Mouse (Mus musculus): ENCODE results near the gene Galntl6. TPM values are rescaled to one million over a fixed set of nuclear protein-coding genes. Genes with fewer than 3 reads are reported as not detected.

Galntl6 gene
- polyA plus RNA-seq, 1 experiment = 0.37 TPM

DNA sequence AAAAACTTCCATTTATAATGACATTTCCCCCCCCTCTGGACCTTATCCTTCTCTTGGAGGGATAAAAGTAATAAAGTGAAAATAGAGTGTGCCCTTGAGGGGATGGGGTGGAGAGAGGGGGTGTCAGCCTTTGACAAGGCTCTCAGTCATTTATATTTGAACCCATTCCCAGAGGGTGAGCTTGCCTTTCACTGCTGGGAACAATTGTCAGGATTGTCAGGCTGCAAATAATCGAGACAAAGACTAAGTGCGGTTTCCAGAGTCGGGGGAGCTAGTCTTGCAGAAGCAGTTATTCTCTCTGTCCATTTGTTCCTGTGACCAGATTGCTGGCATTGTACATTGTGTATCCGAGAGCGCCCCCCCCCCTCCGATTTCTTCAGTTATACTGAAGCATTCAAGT, 988.9 kb downstream of the Galntl6 start:
- TF ChIP-seq CTCF (IDR thresholded peaks at IDR 0.05; ENCODE audit: control insufficient read depth, insufficient read depth, low read length) = no peak
- TF ChIP-seq POLR2A (IDR thresholded peaks at IDR 0.05; ENCODE audit: borderline replicate concordance, control insufficient read depth, low read depth, low read length) = no peak
- Histone ChIP-seq H3K4me3 (replicated peaks; ENCODE audit: control insufficient read depth, low read depth, low read length) (no peak overlapping the region), H3K4me1 (ENCODE audit: control insufficient read depth, insufficient read depth, low read length) (no peaks in the 10 kb centered on the region), H3K27ac (ENCODE audit: control insufficient read depth, insufficient read depth, low read depth, low read length, poor library complexity) (no peak overlapping the region)
- 73% methylated on average over 6 of the region's 6 CpGs for WGBS

DNA sequence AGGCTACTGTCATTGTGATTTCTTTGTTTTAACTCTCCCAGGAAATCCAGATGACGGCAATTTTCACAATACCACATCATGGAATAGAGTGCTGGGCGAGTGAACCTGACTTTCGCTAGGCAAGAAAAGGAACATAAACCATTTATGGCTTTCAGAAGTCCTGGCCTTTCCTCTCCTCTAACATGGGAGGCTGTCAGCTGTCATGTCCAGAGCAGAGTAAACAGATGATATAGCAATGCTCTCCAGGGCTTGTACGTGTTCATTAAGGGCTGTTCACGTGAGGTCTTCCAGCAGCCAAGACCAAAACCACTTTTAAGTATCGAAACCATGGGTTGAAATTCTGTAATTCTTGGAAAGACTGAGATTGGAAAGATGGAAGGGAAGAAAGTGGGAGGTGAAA, 989.3 kb downstream of the Galntl6 start:
- WGBS = 77% methylated on average over 6 of the region's 6 CpGs
- Histone ChIP-seq H3K27ac (ENCODE audit: control insufficient read depth, insufficient read depth, low read depth, low read length, poor library complexity) (no peak overlapping the region), H3K4me1 (ENCODE audit: control insufficient read depth, insufficient read depth, low read length) (no peaks in the 10 kb centered on the region), H3K4me3 (replicated peaks; ENCODE audit: control insufficient read depth, low read depth, low read length) (no peak overlapping the region)
- no peak for TF ChIP-seq CTCF (IDR thresholded peaks at IDR 0.05; ENCODE audit: control insufficient read depth, insufficient read depth, low read length)

DNA sequence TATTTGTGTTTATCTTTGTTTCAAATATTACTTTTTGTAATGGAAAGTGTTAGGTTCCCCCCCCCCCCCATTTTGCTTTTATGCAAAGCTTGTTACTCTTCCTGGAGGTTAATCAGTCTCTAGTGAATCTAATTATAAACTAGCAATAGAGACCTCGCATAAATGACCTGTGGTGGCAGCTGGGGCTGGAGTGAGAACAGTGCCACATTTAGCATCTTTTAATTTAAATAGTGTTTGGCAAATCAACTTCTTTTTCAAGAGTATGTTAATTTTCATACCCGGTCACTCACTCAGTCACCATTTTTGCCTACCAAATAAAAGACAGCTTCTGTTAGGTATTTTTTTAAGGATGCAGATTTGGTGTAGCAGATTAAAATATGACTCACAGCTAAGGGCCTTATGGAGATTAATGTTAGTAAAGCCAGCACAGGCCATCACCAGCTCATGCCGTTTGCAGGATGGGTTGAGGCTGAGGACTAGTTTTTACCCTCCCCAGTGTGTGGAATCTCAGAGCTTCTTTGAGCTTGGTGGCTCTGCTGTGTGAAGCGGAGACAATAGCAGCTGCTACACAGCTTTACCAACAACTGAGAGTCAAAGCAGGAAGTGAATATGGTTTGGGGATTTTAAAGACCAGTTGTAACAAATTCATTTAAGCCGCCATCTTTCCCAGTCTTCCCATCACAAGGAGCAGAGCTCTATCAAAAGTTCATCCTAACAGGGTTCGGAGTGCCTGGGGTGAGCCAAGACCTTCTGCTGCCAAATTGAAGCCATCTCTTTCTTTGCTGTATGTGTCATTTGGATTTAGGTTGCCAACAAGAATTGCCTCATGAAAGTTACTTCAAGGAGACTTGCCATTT, 990.0 kb downstream of the Galntl6 start:
- Histone ChIP-seq H3K27ac (ENCODE audit: control insufficient read depth, insufficient read depth, low read depth, low read length, poor library complexity) (no peak overlapping the region), H3K4me3 (replicated peaks; ENCODE audit: control insufficient read depth, low read depth, low read length) (no peak overlapping the region), H3K4me1 (ENCODE audit: control insufficient read depth, insufficient read depth, low read length) (no peaks in the 10 kb centered on the region)
- WGBS = 82% methylated on average over 6 of the region's 6 CpGs
- TF ChIP-seq CTCF (IDR thresholded peaks at IDR 0.05; ENCODE audit: control insufficient read depth, insufficient read depth, low read length) (no peak), POLR2A (IDR thresholded peaks at IDR 0.05; ENCODE audit: borderline replicate concordance, control insufficient read depth, low read depth, low read length) (no peak)

DNA sequence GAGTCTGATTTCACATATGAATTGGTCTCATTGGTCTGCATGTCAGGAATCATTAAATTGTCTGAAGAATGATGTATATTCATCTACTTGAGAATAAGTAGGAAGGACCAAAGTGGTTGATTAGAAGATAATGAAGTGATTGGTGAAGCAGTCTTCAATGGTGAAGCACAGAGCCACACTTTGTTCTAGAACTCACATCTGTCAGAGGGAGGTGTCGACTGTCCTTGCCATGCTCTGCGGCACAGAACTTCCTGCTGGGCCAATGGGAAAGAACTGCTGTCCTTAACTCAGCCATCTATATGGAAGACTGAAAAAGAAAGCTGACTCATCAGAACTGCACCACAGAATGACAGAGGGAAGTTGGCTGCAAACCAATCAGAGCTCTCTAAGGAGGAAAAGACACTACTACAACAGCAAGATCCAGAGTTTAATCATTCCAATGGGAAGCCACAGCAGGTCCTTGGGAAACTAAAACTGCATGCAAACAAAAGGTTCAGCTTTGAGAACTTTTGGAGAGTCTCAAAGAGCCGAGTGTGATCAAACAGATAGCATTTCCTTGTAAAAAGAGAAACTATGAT, 992.0 kb downstream of the Galntl6 start:
- Histone ChIP-seq H3K4me1 (ENCODE audit: control insufficient read depth, insufficient read depth, low read length) (no peaks in the 10 kb centered on the region), H3K27ac (ENCODE audit: control insufficient read depth, insufficient read depth, low read depth, low read length, poor library complexity) (no peak overlapping the region), H3K4me3 (replicated peaks; ENCODE audit: control insufficient read depth, low read depth, low read length) (no peak overlapping the region)
- 59% methylated on average over 3 of the region's 3 CpGs for WGBS
- TF ChIP-seq CTCF (IDR thresholded peaks at IDR 0.05; ENCODE audit: control insufficient read depth, insufficient read depth, low read length) (no peak), POLR2A (IDR thresholded peaks at IDR 0.05; ENCODE audit: borderline replicate concordance, control insufficient read depth, low read depth, low read length) (no peak)

DNA sequence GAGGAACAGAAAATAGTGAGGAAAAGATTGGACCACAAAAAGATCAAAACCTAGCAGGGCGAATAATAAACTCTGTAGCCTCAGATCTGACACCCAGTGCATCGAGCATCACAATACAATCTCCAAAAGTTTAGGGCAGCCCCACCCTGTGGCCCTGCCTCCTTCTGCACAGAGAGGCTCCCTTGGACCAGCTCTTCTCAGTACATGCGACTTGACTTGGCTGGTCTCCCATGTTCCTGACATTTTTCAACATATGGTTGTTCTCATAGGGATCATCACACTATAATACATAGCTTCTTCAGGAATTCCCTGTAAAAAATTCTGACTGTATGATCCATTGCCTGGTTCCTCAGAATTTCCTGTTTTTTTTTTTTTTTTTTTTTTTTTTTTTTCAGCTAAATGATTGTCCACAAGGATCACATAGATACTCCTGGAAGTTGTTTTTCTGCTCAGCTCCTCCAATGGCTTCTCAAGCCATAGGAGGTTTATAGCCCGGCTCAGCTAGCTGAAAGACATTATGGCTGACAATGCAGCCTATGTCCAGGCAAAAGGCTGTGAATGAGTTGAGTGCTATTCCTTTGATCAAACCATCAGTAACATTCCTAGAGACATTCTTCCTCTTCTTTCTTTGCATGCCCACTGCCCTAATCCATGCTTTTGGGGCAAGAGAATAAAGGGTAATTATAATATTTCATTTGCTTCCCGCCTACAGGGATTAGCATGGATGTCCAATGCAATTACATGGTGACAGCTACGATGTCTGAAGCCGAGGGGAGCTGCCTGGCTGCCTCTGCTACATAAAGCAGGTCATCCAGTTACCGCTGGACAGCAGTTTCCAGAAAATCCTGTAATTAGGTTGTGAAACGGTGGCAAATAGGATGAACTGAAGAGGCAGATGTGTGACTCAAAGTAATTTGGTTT, 993.5 kb downstream of the Galntl6 start:
- no peak overlapping the region for H3K27ac ChIP-seq (ENCODE audit: control insufficient read depth, insufficient read depth, low read depth, low read length, poor library complexity)
- H3K4me1 ChIP-seq (ENCODE audit: control insufficient read depth, insufficient read depth, low read length) = no peaks in the 10 kb centered on the region
- no peak overlapping the region for H3K4me3 ChIP-seq (replicated peaks; ENCODE audit: control insufficient read depth, low read depth, low read length)
- TF ChIP-seq CTCF (IDR thresholded peaks at IDR 0.05; ENCODE audit: control insufficient read depth, insufficient read depth, low read length) (no peak), POLR2A (IDR thresholded peaks at IDR 0.05; ENCODE audit: borderline replicate concordance, control insufficient read depth, low read depth, low read length) (no peak)
- 72% methylated on average over 9 of the region's 9 CpGs for WGBS

DNA sequence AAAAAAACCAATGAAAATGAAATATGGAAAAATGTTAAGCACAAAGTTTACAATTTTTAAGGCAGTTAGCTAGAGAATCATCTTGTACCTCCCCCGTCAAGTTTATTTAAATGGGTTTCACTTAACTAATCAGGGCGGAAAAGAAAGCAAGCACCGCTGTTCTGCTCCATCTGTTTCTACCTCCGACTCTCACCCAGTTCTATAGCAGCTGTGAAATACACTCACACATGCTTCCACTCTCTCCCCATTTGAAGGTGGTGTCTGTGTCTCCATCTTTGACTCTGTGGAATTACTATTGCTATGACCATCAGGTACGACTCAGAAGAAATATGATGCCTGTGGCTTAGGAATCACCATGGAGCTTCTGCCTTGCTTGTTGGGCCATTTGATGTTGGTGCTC, 1019.1 kb downstream of the Galntl6 start:
- no peaks in the 10 kb centered on the region for H3K4me1 ChIP-seq (ENCODE audit: control insufficient read depth, insufficient read depth, low read length)
- no peak overlapping the region for H3K27ac ChIP-seq (ENCODE audit: control insufficient read depth, insufficient read depth, low read depth, low read length, poor library complexity)
- no peak overlapping the region for H3K4me3 ChIP-seq (replicated peaks; ENCODE audit: control insufficient read depth, low read depth, low read length)
- TF ChIP-seq CTCF (IDR thresholded peaks at IDR 0.05; ENCODE audit: control insufficient read depth, insufficient read depth, low read length) (no peak), POLR2A (IDR thresholded peaks at IDR 0.05; ENCODE audit: borderline replicate concordance, control insufficient read depth, low read depth, low read length) (no peak)
- 80% methylated on average over 5 of the region's 5 CpGs for WGBS

DNA sequence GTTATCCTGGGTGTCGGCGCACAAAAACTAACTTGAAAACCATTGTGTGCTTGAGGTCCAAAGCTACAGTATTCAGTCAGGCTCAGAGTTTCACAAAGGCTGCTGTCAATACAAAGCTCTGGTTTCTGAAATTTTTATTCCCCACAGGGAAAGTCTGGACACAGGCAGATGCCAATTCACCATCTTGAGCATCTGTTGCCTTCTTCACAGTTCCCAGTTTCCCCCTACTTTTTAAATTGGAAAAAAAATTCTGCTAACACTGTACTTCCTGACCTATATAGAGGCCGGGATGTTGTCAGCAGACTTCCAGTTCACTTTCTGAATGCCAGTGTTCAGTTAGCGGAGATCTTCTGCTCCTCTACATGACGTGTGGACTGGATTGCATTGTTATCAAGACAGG, 1020.3 kb downstream of the Galntl6 start:
- no peak overlapping the region for H3K27ac ChIP-seq (ENCODE audit: control insufficient read depth, insufficient read depth, low read depth, low read length, poor library complexity)
- 74% methylated on average over 5 of the region's 5 CpGs for WGBS
- no peak overlapping the region for H3K4me3 ChIP-seq (replicated peaks; ENCODE audit: control insufficient read depth, low read depth, low read length)
- TF ChIP-seq CTCF (IDR thresholded peaks at IDR 0.05; ENCODE audit: control insufficient read depth, insufficient read depth, low read length) = no peak
- TF ChIP-seq POLR2A (IDR thresholded peaks at IDR 0.05; ENCODE audit: borderline replicate concordance, control insufficient read depth, low read depth, low read length) = no peak
- no peaks in the 10 kb centered on the region for H3K4me1 ChIP-seq (ENCODE audit: control insufficient read depth, insufficient read depth, low read length)

DNA sequence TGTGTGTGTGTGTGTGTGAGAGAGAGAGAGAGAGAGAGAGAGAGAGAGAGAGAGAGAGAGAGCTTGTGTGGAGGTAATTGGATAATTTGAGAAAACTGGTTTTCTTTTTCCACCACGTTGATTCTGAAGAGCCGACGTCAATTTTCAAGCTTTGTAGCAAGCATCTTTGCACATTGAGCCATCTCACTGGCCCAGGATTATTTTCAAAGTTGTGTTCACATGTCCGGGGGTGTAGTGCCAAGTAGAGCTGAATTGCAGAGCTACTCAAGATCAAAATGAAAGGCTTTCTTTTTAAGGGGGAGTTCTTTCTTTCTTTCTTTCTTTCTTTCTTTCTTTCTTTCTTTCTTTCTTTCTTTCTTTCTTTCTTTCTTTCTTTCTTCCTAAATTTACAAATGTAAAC, 1022.3 kb downstream of the Galntl6 start:
- no peaks in the 10 kb centered on the region for H3K4me1 ChIP-seq (ENCODE audit: control insufficient read depth, insufficient read depth, low read length)
- 78% methylated on average over 4 of the region's 4 CpGs for WGBS
- TF ChIP-seq POLR2A (IDR thresholded peaks at IDR 0.05; ENCODE audit: borderline replicate concordance, control insufficient read depth, low read depth, low read length) = no peak
- TF ChIP-seq CTCF (IDR thresholded peaks at IDR 0.05; ENCODE audit: control insufficient read depth, insufficient read depth, low read length) = no peak
- no peak overlapping the region for H3K27ac ChIP-seq (ENCODE audit: control insufficient read depth, insufficient read depth, low read depth, low read length, poor library complexity)
- no peak overlapping the region for H3K4me3 ChIP-seq (replicated peaks; ENCODE audit: control insufficient read depth, low read depth, low read length)
